Mouse (Mus musculus) hematopoietic multipotent progenitor cell, adult 10-12 weeks (in vitro differentiated cells): ENCODE results near the gene Cuzd1. TPM values are rescaled to one million over a fixed set of nuclear protein-coding genes. Genes with fewer than 3 reads are reported as not detected.

Source experiments
- polyA plus RNA-seq: library from polyadenylated mRNA; stranded (reverse); fragments of >175 nt; gene quantifications from 2 replicates; pipeline ENCODE4 v1.2.3, GENCODE M21; 2012; ENCODE audit warnings: low replicate concordance

Cuzd1 gene
- not detected in 2 replicates for polyA plus RNA-seq

GRCm38 (mm10) chr7:131322192-131322591, at the start of gene Cuzd1:
Gene Cuzd1, minus strand, starts transcription at chr7:131322292.

GRCm38 (mm10) chr7:131370648-131371469, 48.8 kb upstream of the Cuzd1 start, which contains the start of gene Pstk:
Gene Pstk, plus strand, starts transcription at chr7:131371141.

GRCm38 (mm10) chr7:131362615-131363300, 40.7 kb upstream of the Cuzd1 start, which contains the start of gene 2310057M21Rik:
Gene 2310057M21Rik, minus strand, starts transcription at chr7:131362759.

GRCm38 (mm10) chr7:131333564-131333963, 11.5 kb upstream of the Cuzd1 start, which contains the start of gene Fam24a:
Gene Fam24a, plus strand, starts transcription at chr7:131333864.

GRCm38 (mm10) chr7:131329416-131329815, 7.3 kb upstream of the Cuzd1 start, which contains the start of gene Fam24b:
Gene Fam24b, minus strand, starts transcription at chr7:131329516.

Other genes with a start within 250 kb of the Cuzd1 start
- gene 4933402N03Rik, start 176.0 kb downstream of the Cuzd1 start, polyA plus RNA-seq: not detected in 2 replicates
- 0.02 TPM in 1 of 2 replicates, not detected in the other for gene 5430419D17Rik, start 147.9 kb downstream of the Cuzd1 start, polyA plus RNA-seq
- not detected in 2 replicates for gene Fam24b, start 7.2 kb upstream of the Cuzd1 start, polyA plus RNA-seq
- not detected in 2 replicates for gene Fam24a, start 11.6 kb upstream of the Cuzd1 start, polyA plus RNA-seq
- 10.1 and 27.6 TPM in 2 replicates for gene 2310057M21Rik, start 40.5 kb upstream of the Cuzd1 start, polyA plus RNA-seq
- 17.1 and 33.2 TPM in 2 replicates for gene Pstk, start 48.8 kb upstream of the Cuzd1 start, polyA plus RNA-seq
- 2.3 and 11.5 TPM in 2 replicates for gene Ikzf5, start 88.2 kb upstream of the Cuzd1 start, polyA plus RNA-seq
- 3.0 and 3.5 TPM in 2 replicates for gene Acadsb, start 88.3 kb upstream of the Cuzd1 start, polyA plus RNA-seq
- gene Hmx3, start 220.6 kb upstream of the Cuzd1 start, polyA plus RNA-seq: not detected in 2 replicates
- gene Hmx2, start 226.5 kb upstream of the Cuzd1 start, polyA plus RNA-seq: 0.19 TPM in 1 of 2 replicates, not detected in the other
- gene Bub3, start 237.9 kb upstream of the Cuzd1 start, polyA plus RNA-seq: 20.1 and 27.8 TPM in 2 replicates